Mouse (Mus musculus) kidney, postnatal 0 days (tissue): Measurements from ENCODE around the gene Igf2bp3. TPM values are rescaled to one million over a fixed set of nuclear protein-coding genes. Genes with fewer than 3 reads are reported as not detected.

Experiments used
- ATAC-seq: fragments of 200-750 bp; cut with Nextera tagmentation; replicated peaks from 2 replicates; pipeline ENCODE4 v1.8.0; 2017; ENCODE audit warnings: low read depth, moderate number of reproducible peaks, moderate TSS enrichment, moderate library complexity; ENCODE audit not compliant: low FRiP score
- DNase-seq: peaks from one replicate; pipeline ENCODE4 v3.0.0-alpha.2; 2016; ENCODE audit warnings: low spot score
- H3K27ac ChIP-seq: fragments of 300-500 bp; sonication (generic); 2 replicates; pipeline ENCODE4 v1.5.1; 2014; ENCODE audit warnings: mild to moderate bottlenecking
- H3K27me3 ChIP-seq: fragments of 300-500 bp; sonication (generic); 2 replicates; pipeline ENCODE4 v1.6.1; 2014; ENCODE audit warnings: low read length, mixed read lengths; ENCODE audit not compliant: insufficient read depth
- H3K36me3 ChIP-seq: fragments of 300-500 bp; sonication (generic); 2 replicates; pipeline ENCODE4 v1.6.1; 2014; ENCODE audit warnings: low read length, mixed read lengths; ENCODE audit not compliant: insufficient read depth
- H3K4me1 ChIP-seq: fragments of 300-500 bp; sonication (generic); replicated peaks from 2 replicates; pipeline ENCODE4 v1.6.1; 2014; ENCODE audit warnings: antibody characterized with exemption, low read length, mixed read lengths; ENCODE audit not compliant: insufficient read depth
- H3K4me2 ChIP-seq: fragments of 300-500 bp; sonication (generic); 2 replicates; pipeline ENCODE4 v1.6.1; 2014; ENCODE audit warnings: mild to moderate bottlenecking, low read length, moderate library complexity, mixed read lengths
- H3K4me3 ChIP-seq: fragments of 300-500 bp; sonication (generic); replicated peaks from 2 replicates; pipeline ENCODE4 v1.5.1; 2014; ENCODE audit warnings: low read depth, low read length
- H3K9ac ChIP-seq: fragments of 300-500 bp; sonication (generic); 2 replicates; pipeline ENCODE4 v1.6.1; 2014; ENCODE audit warnings: low read depth, low read length
- H3K9me3 ChIP-seq: fragments of 300-500 bp; sonication (generic); replicated peaks from 2 replicates; pipeline ENCODE4 v1.6.1; 2016; ENCODE audit warnings: low read length, inconsistent platforms, mixed read lengths
- CTCF ChIP-seq: IDR thresholded peaks from 2 replicates; pipeline ENCODE4 v1.5.1; 2016; ENCODE audit warnings: antibody characterized with exemption, low read depth, mild to moderate bottlenecking, moderate library complexity
- WGBS: fragments of 180-500 bp; shearing (Covaris S2); extraction: QIAGEN DNeasy Blood & Tissue Kit; methylation state at CpG from one replicate; pipeline ENCODE4 v1.1.7; 2014; 5-methylcytosine and 5-hydroxymethylcytosine counted together
- polyA plus RNA-seq: library from polyadenylated mRNA; unstranded; fragments of >200 nt; fragmentation: Nextera tagmentation; extraction: Ambion mirVana; gene quantifications from 2 replicates; pipeline ENCODE4 v1.2.1, GENCODE M21; 2015

The Igf2bp3 gene
- polyA plus RNA-seq, 1 experiment from 2014 or later = 20.6 TPM

- ATAC-seq (no peak), DNase-seq (no peak)
- Histone ChIP-seq H3K9ac (no peak overlapping the region), H3K36me3 (no peaks in the 10 kb centered on the region), H3K9me3 (no peaks in the 10 kb centered on the region), H3K4me3 (no peak overlapping the region), H3K4me2 (no peak overlapping the region), H3K27ac (no peak overlapping the region), H3K4me1 (peaks cover 13% of the 10 kb centered on the region), H3K27me3 (no peaks in the 10 kb centered on the region)
- TF ChIP-seq CTCF = no peak
- WGBS = 59% methylated on average over 3 of the region's 3 CpGs
These were observed 46.1 kb downstream of the Igf2bp3 start for GRCm38 (mm10) chr6:49168648-49169047.

- H3K4me2 ChIP-seq = no peak overlapping the region
- no peak overlapping the region for H3K27ac ChIP-seq
- 59% methylated on average over 4 of the region's 4 CpGs for WGBS
- DNase-seq = no peak
- no peaks in the 10 kb centered on the region for H3K36me3 ChIP-seq
- no peak for TF ChIP-seq CTCF
- H3K9me3 ChIP-seq = no peaks in the 10 kb centered on the region
- H3K4me3 ChIP-seq = no peak overlapping the region
- ATAC-seq = no peak
- H3K27me3 ChIP-seq = no peaks in the 10 kb centered on the region
- peaks cover 13% of the 10 kb centered on the region for H3K4me1 ChIP-seq
- no peak overlapping the region for H3K9ac ChIP-seq
These were observed 47.4 kb downstream of the Igf2bp3 start for GRCm38 (mm10) chr6:49167406-49167805.

- WGBS = 83% methylated on average over 8 of the region's 8 CpGs
- no peak for ATAC-seq
- TF ChIP-seq CTCF = no peak
- Histone ChIP-seq H3K4me1 (peaks cover 13% of the 10 kb centered on the region), H3K9ac (no peak overlapping the region), H3K4me2 (no peak overlapping the region), H3K4me3 (no peak overlapping the region), H3K27me3 (no peaks in the 10 kb centered on the region), H3K9me3 (no peaks in the 10 kb centered on the region), H3K36me3 (no peaks in the 10 kb centered on the region), H3K27ac (no peak overlapping the region)
- no peak for DNase-seq
These were observed 48.4 kb downstream of the Igf2bp3 start for GRCm38 (mm10) chr6:49166318-49166717.

GRCm38 (mm10) chr6:49165855-49166254, 48.9 kb downstream of the Igf2bp3 start:
- ATAC-seq (peak; percentile 31; the same call in 1 of the 2 replicates), DNase-seq (no peak)
- Histone ChIP-seq H3K4me3 (no peak overlapping the region), H3K27ac (no peak overlapping the region), H3K36me3 (no peaks in the 10 kb centered on the region), H3K27me3 (no peaks in the 10 kb centered on the region), H3K4me2 (no peak overlapping the region), H3K9ac (no peak overlapping the region), H3K9me3 (no peaks in the 10 kb centered on the region), H3K4me1 (peaks cover 13% of the 10 kb centered on the region)
- TF ChIP-seq CTCF = no peak
- 67% methylated on average over 6 of the region's 6 CpGs for WGBS

- TF ChIP-seq CTCF = no peak
- peak; percentile 90 for ATAC-seq
- Histone ChIP-seq H3K9me3 (no peaks in the 10 kb centered on the region), H3K9ac (0 out of 2 replicates have a peak overlapping the region, but pooled peaks have one; percentile 23), H3K36me3 (no peaks in the 10 kb centered on the region), H3K4me2 (peak overlapping the region; percentile 32), H3K4me3 (no peak overlapping the region), H3K4me1 (peaks cover 13% of the 10 kb centered on the region), H3K27ac (peak overlapping the region; percentile 80), H3K27me3 (no peaks in the 10 kb centered on the region)
- WGBS = 13% methylated on average over 6 of the region's 6 CpGs
- DNase-seq = peak; percentile 85
These were observed 49.7 kb downstream of the Igf2bp3 start for GRCm38 (mm10) chr6:49165101-49165500.

- Histone ChIP-seq H3K27me3 (no peaks in the 10 kb centered on the region), H3K4me2 (peak overlapping the region; percentile 32)
- ATAC-seq = peak; percentile 50
These were observed 50.1 kb downstream of the Igf2bp3 start for GRCm38 (mm10) chr6:49164701-49165100.

GRCm38 (mm10) chr6:49159971-49160370, 54.8 kb downstream of the Igf2bp3 start:
- 68% methylated on average over 2 of the region's 2 CpGs for WGBS
- no peak for ATAC-seq
- H3K4me2 ChIP-seq = no peak overlapping the region
- H3K4me1 ChIP-seq = peaks cover 7% of the 10 kb centered on the region
- H3K36me3 ChIP-seq = no peaks in the 10 kb centered on the region
- H3K27me3 ChIP-seq = no peaks in the 10 kb centered on the region
- H3K4me3 ChIP-seq = no peak overlapping the region
- no peak for TF ChIP-seq CTCF
- H3K27ac ChIP-seq = no peak overlapping the region
- no peaks in the 10 kb centered on the region for H3K9me3 ChIP-seq
- H3K9ac ChIP-seq = no peak overlapping the region
- DNase-seq = no peak

More at GRCm38 (mm10) chr6:49164701-49165100, 50.1 kb downstream of the Igf2bp3 start:
- Histone ChIP-seq H3K36me3 (no peaks in the 10 kb centered on the region), H3K27ac (peak overlapping the region; percentile 80), H3K4me1 (peaks cover 13% of the 10 kb centered on the region), H3K4me3 (no peak overlapping the region), H3K9me3 (no peaks in the 10 kb centered on the region), H3K9ac (0 out of 2 replicates have a peak overlapping the region, but pooled peaks have one; percentile 23)
- peak; percentile 53 for DNase-seq
- WGBS = 29% methylated on average over 11 of the region's 11 CpGs
- no peak for TF ChIP-seq CTCF
